Mouse (Mus musculus) left cerebral cortex, adult 6 months (tissue): ENCODE measurements around the gene Il10rb. TPM values are rescaled to one million over a fixed set of nuclear protein-coding genes. Genes with fewer than 3 reads are reported as not detected.

Experiments used
- long read RNA-seq, 2 experiments: library from polyadenylated mRNA; unstranded; transcript quantifications; one replicate each; pipeline ENCODE4 v2.0.0; 2019 to 2020
- polyA plus RNA-seq: library from polyadenylated mRNA; unstranded; fragments of <200 nt; fragmentation: Nextera tagmentation; gene quantifications from 2 replicates; pipeline ENCODE4 v1.2.3, GENCODE M21; 2021

Gene Il10rb
- 14.0 and 14.8 TPM in 2 replicates for polyA plus RNA-seq
- long read RNA-seq, experiment 1, transcript Il10rb-201 (7 exons, 1,850 nt) = major isoform, 49 of 57 reads
- long read RNA-seq, experiment 1, partial matches to known transcripts = 2 of 57 reads
- long read RNA-seq, experiment 1, other reads (novel, unspliced or antisense) = 5 of 57 reads
- long read RNA-seq, experiment 2, transcript Il10rb-201 (7 exons, 1,850 nt) = major isoform, 17 of 22 reads
- long read RNA-seq, experiment 2, partial matches to known transcripts = 4 of 22 reads
- long read RNA-seq, experiment 2, other reads (novel, unspliced or antisense) = 1 of 22 reads

DNA sequence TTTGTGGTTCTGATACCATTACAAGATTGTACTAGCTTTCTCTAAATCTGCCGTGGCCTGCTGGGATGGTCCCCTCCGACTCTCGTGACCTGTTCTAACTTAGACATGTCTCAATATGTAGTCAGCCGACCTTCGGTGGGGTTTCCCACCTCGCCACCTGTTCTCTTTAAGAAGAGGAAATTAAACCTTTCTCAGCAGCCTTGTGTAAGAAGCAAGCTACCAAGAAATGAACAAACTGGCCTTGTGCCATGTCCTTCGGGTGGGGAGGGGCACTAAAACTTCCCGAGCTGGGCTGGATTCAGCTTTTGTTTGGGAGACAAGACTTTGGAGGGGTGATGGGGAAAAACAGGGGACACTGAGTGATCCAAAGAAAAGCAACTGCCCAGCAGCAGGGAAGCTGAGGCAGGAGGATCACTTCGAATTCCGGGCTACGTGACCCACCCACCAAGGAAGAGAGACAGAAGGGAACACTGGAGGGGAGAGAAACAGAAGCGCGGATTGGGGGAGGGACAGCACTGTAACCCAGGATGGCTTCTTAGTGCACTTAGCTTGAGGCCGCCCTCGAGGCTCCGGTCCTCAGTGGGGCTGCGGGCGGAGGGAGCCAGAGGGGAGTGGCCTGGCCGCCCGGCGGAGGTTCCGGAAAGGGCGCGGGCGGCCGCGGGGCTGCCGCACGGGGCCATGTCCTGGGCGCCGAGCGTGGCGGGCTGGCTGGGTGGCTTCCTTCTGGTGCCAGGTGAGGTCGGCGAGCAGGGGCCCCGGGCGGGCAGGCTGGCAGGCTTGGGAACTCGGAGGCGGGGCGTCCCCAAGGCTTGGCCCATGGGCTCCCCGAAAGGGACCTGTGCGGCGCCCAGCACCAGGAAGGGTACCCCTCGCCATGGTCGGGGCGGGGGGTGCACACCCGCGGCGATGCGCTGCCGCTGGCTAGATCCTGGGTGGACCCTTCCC, at the start of gene Il10rb:
TSS of gene Il10rb (plus strand) at position 525 of the 945 bp plus-strand sequence.

DNA sequence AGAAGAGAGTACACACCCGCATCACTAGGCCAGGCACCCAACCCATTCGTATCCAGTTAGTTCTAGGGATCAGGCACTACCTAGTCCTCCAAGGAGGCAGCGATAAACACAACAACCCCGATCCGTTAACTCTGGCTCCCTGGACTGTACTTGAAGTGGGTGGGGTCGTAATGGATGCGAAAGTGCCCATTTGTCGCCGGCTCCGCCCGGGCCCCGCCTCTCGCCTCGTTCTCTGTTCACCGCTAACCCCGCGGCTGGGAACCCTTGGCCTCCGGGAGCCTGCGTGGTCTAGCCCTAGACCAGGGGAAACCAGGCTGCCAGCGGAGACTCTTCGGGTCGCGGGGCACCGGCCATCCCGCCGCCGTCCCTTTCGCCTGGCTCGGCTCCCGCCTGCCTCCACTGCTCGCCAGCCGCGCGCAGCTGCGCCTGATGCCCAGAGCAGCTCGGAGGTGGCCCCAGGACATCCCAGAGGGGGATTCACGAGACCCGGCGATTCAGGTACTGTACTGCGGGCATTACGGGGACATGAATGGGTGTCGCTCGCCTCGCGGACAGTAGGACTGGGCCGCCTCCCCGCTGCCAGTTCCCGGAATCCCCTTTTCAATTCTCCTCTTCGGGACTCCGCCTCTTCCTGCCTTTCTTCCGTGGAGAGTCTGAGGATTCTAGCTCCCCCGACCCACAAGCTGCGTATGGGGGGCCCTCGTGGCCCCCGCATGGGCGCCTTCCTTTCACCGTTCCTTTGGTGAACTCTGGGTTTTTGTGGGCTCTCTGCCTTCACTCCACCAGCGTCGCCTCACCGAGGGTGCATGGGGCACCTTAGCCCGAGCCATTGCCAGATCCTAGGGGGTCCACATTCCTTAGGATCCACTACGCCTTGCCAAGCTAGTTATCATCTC, 33.1 kb upstream of the Il10rb start, which contains the start of gene Ifnar2:
TSS of gene Ifnar2 (plus strand) at position 207 of the 896 bp plus-strand sequence.

DNA sequence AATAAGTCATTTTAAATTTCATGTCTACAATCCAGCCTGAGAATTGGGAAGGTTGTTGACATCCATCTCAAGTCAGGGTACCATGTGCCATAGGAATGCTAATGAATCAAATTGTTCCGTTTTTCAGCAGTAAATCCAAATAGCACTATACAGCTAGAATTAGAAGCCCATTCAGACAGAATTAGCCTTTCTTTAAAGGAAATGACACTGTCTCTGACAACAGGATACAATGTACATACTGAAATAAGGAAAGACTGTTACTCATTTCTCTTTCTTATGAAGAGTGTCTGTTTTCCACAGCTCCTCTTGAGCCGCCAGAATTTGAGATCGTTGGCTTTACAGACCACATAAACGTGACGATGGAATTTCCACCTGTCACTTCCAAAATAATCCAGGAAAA, 14.5 kb upstream of the Il10rb start, which contains the start of gene Gm21970:
TSS of gene Gm21970 (plus strand) at position 301 of the 400 bp plus-strand sequence.

Other genes starting within 250 kb of the Il10rb start
- gene Olig2, start 180.7 kb upstream of the Il10rb start, polyA plus RNA-seq = 2.9 and 35.6 TPM in 2 replicates
- gene Olig1, start 136.4 kb upstream of the Il10rb start, polyA plus RNA-seq = 55.2 and 63.5 TPM in 2 replicates
- 50.5 and 56.8 TPM in 2 replicates for gene Ifnar2, start 33.4 kb upstream of the Il10rb start, polyA plus RNA-seq
- gene Gm21970, start 14.4 kb upstream of the Il10rb start, polyA plus RNA-seq = not detected in 2 replicates
- 13.3 and 16.0 TPM in 2 replicates for gene Ifnar1, start 79.1 kb downstream of the Il10rb start, polyA plus RNA-seq
- gene Ifngr2, start 140.9 kb downstream of the Il10rb start, polyA plus RNA-seq = 46.9 and 56.4 TPM in 2 replicates
- gene Tmem50b, start 191.6 kb downstream of the Il10rb start, polyA plus RNA-seq = 131 and 164 TPM in 2 replicates
- gene Dnajc28, start 212.9 kb downstream of the Il10rb start, polyA plus RNA-seq = 10.2 and 13.2 TPM in 2 replicates
- gene Gart, start 240.8 kb downstream of the Il10rb start, polyA plus RNA-seq = 22.1 and 25.3 TPM in 2 replicates
- 44.3 and 53.8 TPM in 2 replicates for gene Son, start 241.3 kb downstream of the Il10rb start, polyA plus RNA-seq